Mouse (Mus musculus) neural tube, embryonic 10.5 days (tissue): ENCODE data around the gene Hs6st2.

Experiments
- DNase-seq: peaks from one replicate; pipeline ENCODE4 v3.0.0-alpha.2; 2017; ENCODE audit warnings: low spot score; ENCODE audit errors: extremely low spot score

Hs6st2 gene

GRCm38 (mm10) chrX:51681756-51682155 lies at the start of gene Hs6st2:
Gene Hs6st2, minus strand, starts transcription at chrX:51681856.
- no peak for DNase-seq

GRCm38 (mm10) chrX:51714086-51714745 lies 32.6 kb upstream of the Hs6st2 start:
- no peak for DNase-seq

GRCm38 (mm10) chrX:51712996-51713395 lies 31.3 kb upstream of the Hs6st2 start:
- DNase-seq: no peak

- no peak for DNase-seq
These were observed 21.2 kb upstream of the Hs6st2 start for GRCm38 (mm10) chrX:51702823-51703222.

- DNase-seq: no peak
These were observed 17.4 kb upstream of the Hs6st2 start for GRCm38 (mm10) chrX:51699079-51699478.

GRCm38 (mm10) chrX:51686048-51686949 lies 4.6 kb upstream of the Hs6st2 start:
- no peak for DNase-seq

GRCm38 (mm10) chrX:51684336-51685056 lies 2.8 kb upstream of the Hs6st2 start:
- no peak for DNase-seq

- no peak for DNase-seq
These were observed 437 bp downstream of the Hs6st2 start for GRCm38 (mm10) chrX:51681170-51681667.

GRCm38 (mm10) chrX:51680428-51681169 lies 1.1 kb downstream of the Hs6st2 start:
- peak; percentile 69 for DNase-seq

- DNase-seq: peak; percentile 31
These were observed 1.8 kb downstream of the Hs6st2 start for GRCm38 (mm10) chrX:51679601-51680427.

- DNase-seq: no peak
These were observed 23.4 kb downstream of the Hs6st2 start for GRCm38 (mm10) chrX:51658236-51658635.

GRCm38 (mm10) chrX:51642661-51643257 lies 38.9 kb downstream of the Hs6st2 start:
- no peak for DNase-seq

GRCm38 (mm10) chrX:51635756-51636155 lies 45.9 kb downstream of the Hs6st2 start:
- peak; percentile 14 for DNase-seq

- no peak for DNase-seq
These were observed 50.3 kb downstream of the Hs6st2 start for GRCm38 (mm10) chrX:51631376-51631775.

GRCm38 (mm10) chrX:51614384-51615004 lies 67.2 kb downstream of the Hs6st2 start:
- DNase-seq: no peak

- DNase-seq: no peak
These were observed 70.9 kb downstream of the Hs6st2 start for GRCm38 (mm10) chrX:51610743-51611142.

- DNase-seq: no peak
These were observed 75.3 kb downstream of the Hs6st2 start for GRCm38 (mm10) chrX:51606231-51606863.

GRCm38 (mm10) chrX:51592751-51593150 lies 88.9 kb downstream of the Hs6st2 start:
- no peak for DNase-seq
